Mouse (Mus musculus): ENCODE measurements around the gene Rbfox3.

- no peak for TF ChIP-seq GATA1 (IDR thresholded peaks at IDR 0.05; ENCODE audit: borderline replicate concordance, low read length)
- no peak for TF ChIP-seq FLI1 (IDR thresholded peaks at IDR 0.05; ENCODE audit: low read length)
Measured at GRCm38 (mm10) chr11:118548242-118548641, 363.2 kb downstream of the Rbfox3 start.
